Mouse (Mus musculus) heart, adult 9 months (tissue): Measurements from ENCODE around the gene AC153137.1.
"Not testable (repeated sequence)": the region's sequence is repeated elsewhere in the genome, so short reads cannot be mapped to it uniquely, and the experiment has no call there.

Source experiments
- DNase-seq, 2 experiments: peaks; one replicate each; pipeline ENCODE4 v3.0.0; 2022; ENCODE audit warnings: low spot score in 2 of 2

Gene AC153137.1

DNA sequence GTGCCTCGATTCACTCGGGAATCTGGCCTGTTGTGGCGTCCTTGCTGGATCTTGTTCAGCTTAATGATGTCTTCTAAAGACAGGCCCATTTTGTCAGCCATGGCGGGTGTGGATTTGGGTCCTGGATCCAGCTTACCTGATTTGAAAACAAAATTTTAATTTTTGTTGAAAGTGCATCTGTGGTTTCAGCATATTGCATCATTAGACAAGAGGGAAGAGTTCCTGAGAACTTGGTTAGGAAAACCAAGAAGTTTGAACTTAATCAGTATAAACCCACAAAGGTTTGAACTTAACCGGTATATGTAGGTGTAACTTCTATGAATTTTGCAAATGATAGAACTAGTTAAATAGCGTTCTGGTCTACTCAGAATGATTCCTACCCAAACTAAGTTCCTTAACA is at the start of gene AC153137.1:
Gene AC153137.1 (minus strand): TSS at position 101 of the 400 bp plus-strand sequence.
- DNase-seq, result not testable (repeated sequence)

GRCm38 (mm10) chr1:31023173-31023572 is 45.4 kb upstream of the AC153137.1 start:
- no peak for DNase-seq

GRCm38 (mm10) chr1:31019283-31019682 is 41.5 kb upstream of the AC153137.1 start:
- DNase-seq, result peak; percentile 78 to 86

DNA sequence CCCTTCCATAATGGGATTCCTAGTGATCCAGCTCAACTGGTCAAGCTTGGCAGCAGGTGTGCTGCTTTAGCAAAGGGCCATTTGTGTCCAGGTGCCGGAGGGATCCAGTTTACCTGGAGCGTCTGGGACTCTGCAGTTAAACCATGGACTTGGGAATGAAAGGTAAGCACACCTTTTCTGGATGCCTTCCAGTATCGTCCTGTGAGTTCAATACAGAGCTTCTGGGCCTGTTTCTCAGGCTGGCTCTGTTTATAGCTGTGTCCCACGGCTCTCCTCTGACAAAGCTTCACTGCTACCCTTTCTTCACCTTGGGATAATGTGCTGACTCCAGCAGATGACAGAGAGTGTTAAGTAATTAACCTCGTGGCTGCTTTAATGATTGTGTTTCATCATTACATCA is 39.6 kb upstream of the AC153137.1 start:
- DNase-seq, result no peak

- DNase-seq, result no peak
Measured at GRCm38 (mm10) chr1:31016068-31016467, 38.3 kb upstream of the AC153137.1 start.

GRCm38 (mm10) chr1:31015261-31015660 is 37.5 kb upstream of the AC153137.1 start:
- DNase-seq, result no peak

- not testable (repeated sequence) for DNase-seq
Measured at GRCm38 (mm10) chr1:30977239-30977638, 529 bp downstream of the AC153137.1 start.

DNA sequence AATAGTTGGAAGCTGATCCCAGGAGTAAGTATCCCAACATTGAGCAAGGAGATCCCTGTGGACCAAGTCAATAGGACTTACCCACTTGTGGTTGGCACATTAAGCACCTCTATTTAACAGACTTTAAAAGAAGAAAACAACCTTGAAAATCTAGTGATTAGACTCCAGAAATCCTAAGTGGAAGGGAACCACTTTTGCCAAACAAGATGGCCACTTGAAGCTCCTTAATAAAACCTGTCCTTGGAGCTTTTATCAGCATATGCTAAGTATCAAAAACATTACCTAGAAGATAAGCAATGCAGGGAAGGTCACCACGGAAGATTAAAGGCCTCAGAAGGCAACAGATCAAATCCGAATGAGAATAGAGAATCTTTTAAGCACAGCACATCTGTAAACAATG is 26.0 kb downstream of the AC153137.1 start:
- no peak for DNase-seq

DNA sequence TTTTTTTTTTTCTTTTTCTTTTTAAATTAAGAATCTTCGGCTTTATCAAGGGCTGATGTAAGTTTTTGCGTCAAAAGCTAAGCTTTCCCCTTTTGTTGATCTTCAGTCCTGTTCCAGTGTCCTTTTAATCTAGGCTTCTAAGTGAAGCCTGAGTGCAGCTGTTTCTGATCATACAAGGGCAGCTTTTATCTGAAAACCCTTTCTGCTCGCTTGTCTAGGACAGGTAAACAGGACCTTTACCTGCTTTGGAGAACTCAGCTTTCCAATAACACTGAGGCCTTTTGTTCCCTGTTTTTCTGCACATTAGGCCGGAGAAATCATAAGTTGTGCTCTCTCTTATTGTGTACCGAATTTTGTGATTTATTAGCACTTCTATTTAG is 27.3 kb downstream of the AC153137.1 start:
- no peak for DNase-seq

- DNase-seq, result peak; percentile 97
Measured at GRCm38 (mm10) chr1:30949710-30950455, 27.9 kb downstream of the AC153137.1 start.

GRCm38 (mm10) chr1:30948950-30949639 is 28.7 kb downstream of the AC153137.1 start:
- DNase-seq, result peak in 1 of 2 experiments; percentile 49

DNA sequence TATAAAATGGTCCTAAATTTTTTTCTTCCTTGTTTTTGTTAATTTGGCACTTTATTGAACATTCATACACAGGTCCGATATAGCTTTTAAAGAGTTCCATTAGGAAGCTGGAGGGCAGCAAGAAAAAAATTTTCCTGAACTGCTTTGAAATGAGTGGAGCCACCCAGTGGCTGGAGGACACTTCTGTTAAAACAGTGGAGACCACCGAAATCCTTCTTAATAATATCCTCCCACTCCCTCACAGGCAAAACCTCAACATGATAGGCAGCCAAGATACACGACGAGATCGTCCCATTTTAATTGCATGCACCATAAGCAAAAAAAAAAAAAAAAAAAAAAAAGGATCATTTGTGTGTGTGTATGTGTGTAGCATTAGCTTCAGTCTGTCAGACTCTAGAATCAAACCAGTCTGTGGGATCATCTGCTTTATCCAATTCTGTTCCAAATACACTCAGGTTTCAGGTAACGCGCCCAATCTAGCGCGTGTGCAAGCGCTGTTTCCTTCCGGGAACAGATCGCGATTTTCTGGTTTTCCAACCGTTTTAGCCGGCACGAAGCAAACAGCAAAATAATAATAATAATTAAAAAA is 29.3 kb downstream of the AC153137.1 start:
- peak in 1 of 2 experiments; percentile 14 for DNase-seq

DNA sequence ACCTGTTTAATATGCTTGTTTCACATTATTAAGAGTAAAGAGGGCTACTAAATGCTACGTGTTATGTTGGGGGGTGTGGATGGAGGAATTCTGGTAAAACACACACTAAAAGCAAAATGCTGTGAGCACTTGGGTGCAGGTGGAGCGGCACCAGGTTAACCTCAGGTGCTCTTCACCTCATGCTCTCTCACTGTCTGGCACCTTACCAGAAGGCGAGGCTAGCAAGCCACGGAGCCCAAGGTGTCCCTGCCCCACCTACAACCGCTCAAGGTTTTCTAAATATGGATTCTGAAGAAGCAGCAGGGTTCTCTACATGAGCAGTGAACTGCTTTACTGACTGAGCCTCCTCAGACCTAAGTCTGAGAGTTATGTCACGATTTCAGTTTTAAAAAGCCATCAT is 32.6 kb downstream of the AC153137.1 start:
- no peak for DNase-seq

DNA sequence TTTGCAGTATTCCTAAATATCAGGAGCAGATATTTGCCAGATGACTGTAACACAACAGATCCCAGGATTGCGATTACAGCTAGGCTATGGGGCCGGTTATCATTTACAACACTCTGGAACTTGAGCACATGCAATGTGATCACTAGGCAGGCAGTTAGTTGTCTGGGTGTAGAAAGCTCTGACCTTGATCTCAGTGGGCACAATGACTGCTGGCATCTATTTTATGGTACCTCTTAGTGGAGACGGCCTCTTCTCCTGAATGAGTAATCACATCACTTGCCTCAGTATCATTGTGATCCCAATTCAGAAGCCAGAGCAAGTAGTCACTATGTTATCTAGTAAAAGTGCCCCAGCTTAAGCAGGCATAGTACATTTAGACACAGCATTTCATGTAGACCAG is 37.2 kb downstream of the AC153137.1 start:
- DNase-seq, result no peak

GRCm38 (mm10) chr1:30938392-30938791 is 39.4 kb downstream of the AC153137.1 start:
- DNase-seq, result no peak

- DNase-seq, result no peak
Measured at GRCm38 (mm10) chr1:30937396-30937965, 40.3 kb downstream of the AC153137.1 start.

DNA sequence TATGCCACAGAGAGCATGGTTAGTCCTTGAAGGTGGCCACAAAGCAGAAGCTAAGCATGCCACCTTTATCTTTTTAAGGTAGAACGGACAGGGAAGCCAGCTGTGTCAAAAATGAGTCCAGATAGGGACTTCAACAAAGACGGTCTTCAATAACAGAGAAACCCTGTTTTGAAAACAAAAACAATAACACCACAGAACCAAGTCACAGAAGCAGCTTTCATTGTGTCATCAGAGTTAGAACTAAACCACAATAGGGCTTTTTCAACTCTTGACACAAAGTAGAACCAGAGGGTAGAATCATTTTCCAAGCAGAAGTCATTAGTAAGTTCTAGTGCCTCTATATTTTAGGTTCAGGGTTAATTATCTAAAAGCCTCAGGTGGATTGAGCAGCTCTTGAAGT is 41.3 kb downstream of the AC153137.1 start:
- DNase-seq, result no peak

DNA sequence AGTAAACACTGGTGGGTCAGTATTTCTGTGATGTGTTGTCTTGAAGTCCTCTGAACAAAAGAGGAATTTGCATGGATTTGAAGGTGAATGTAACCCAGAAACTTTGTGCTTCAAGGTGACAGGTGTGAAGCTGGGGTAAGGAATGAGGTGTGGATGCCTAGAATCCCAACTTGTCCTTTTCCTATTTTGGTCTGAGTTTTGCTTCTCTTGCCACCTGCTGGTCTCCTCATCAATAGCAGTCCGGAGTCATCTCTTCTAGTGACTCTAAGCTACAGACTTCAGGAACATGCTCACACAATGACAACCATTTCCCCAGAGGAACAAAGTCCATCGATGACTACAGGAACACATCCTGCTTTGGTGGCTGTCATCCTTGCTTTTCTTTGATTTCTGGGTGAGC is 46.9 kb downstream of the AC153137.1 start:
- DNase-seq, result no peak

DNA sequence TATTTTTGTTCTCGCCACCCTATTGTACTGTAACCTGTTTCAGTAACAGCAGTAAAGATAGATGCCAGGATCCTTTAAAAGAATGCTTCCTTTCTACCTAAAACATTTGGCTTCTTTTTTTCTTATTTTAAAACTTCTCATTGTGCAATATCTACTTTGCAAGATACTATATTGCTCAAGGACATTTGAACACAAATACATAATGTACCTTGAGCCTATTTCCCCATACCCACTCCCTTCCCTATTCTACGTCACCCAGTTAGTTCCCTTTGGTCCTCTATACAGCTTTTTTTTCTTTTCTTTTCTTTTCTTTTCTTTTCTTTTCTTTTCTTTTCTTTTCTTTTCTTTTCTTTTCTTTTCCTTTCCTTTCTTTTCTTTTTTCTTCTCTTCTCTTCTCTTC is 47.6 kb downstream of the AC153137.1 start:
- no peak for DNase-seq
